In the genomic region with DNA sequence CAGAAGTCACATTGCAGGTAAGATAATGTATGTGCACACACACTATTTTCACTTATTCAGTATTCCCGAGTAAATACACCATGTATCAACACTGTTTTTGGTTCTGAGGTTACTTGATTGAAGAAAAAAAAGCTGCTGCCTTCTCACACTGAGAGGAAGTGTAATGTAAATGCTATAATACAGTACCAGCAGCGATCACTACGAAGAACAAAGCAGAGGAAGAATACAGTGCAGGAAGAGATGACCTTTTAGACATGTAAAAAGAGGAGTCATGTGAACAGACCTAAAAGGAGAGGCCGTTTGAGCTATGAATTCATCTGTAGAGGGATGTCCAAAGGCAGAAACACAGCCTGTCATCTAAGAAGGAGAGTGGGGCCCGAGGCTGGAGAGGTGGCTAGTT, we compare ENCODE assay signal across 15 mouse cellular contexts.
"Had no signal": no experiment of that assay in that cellular context is flagged by ENCODE, and none has a peak within 500 bp of the region (broad histone marks: within the 10 kb centered on the region; RNA-seq: fewer than 3 reads in every experiment).

No protein-coding gene starts in this region.

- ATAC-seq: liver, embryonic 12.5 days; midbrain, embryonic 15.5 days had no signal

- DNase-seq: kidney, postnatal 10 days; kidney, postnatal 4 days; lung, embryonic 14.5 days; lung, postnatal 10 days; lung, postnatal 4 days; retina, postnatal 1 day; right cerebral cortex, postnatal 4 days; spleen, adult 18-20 months; thymus, adult 2 months; thymus, postnatal 36 days had no signal

- H3K27me3 ChIP-seq: limb, embryonic 15.5 days; liver, embryonic 12.5 days; midbrain, embryonic 15.5 days; stomach, embryonic 15.5 days had no signal

- H3K4me3 ChIP-seq: limb, embryonic 15.5 days; liver, embryonic 12.5 days; midbrain, embryonic 15.5 days; stomach, embryonic 15.5 days had no signal

- H3K36me3 ChIP-seq: limb, embryonic 15.5 days; midbrain, embryonic 15.5 days; stomach, embryonic 15.5 days had no signal

- H3K9me3 ChIP-seq: limb, embryonic 15.5 days; liver, embryonic 12.5 days; midbrain, embryonic 15.5 days; stomach, embryonic 15.5 days had no signal

- H3K27ac ChIP-seq: limb, embryonic 15.5 days; liver, embryonic 12.5 days; midbrain, embryonic 15.5 days; stomach, embryonic 15.5 days had no signal

- H3K4me2 ChIP-seq: limb, embryonic 15.5 days; liver, embryonic 12.5 days; lung, embryonic 14.5 days; midbrain, embryonic 11.5 days; midbrain, embryonic 15.5 days; stomach, embryonic 15.5 days had no signal

- H3K9ac ChIP-seq: limb, embryonic 15.5 days; liver, embryonic 12.5 days; lung, embryonic 14.5 days; midbrain, embryonic 15.5 days; stomach, embryonic 15.5 days had no signal
